Mouse (Mus musculus): Measurements from ENCODE around the gene Cfi. TPM values are rescaled to one million over a fixed set of nuclear protein-coding genes. Genes with fewer than 3 reads are reported as not detected.

Cfi gene
- total and polyA plus RNA-seq, 2 experiments from 2014 or later: 0.27 to 1.0 TPM

- Histone ChIP-seq H3K27me3 (ENCODE audit: control insufficient read depth, insufficient read depth, low read length) (no peaks in the 10 kb centered on the region), H3K9me3 (replicated peaks; ENCODE audit: control insufficient read depth, low read length) (no peaks in the 10 kb centered on the region), H3K9ac (replicated peaks; ENCODE audit: low read depth, low read length) (no peak overlapping the region), H3K36me3 (replicated peaks; ENCODE audit: control insufficient read depth, insufficient read depth, low read length) (no peaks in the 10 kb centered on the region), H3K27ac (ENCODE audit: low read depth) (no peak overlapping the region), H3K4me2 (ENCODE audit: low read depth, low read length) (no peak overlapping the region), H3K4me3 (ENCODE audit: low read depth, low read length) (no peak overlapping the region), H3K4me1 (ENCODE audit: control insufficient read depth, insufficient read depth) (no peaks in the 10 kb centered on the region)
- 65% methylated on average over 6 of the region's 6 CpGs for WGBS
- TF ChIP-seq CTCF (IDR thresholded peaks at IDR 0.05; ENCODE audit: low read depth): no peak
- DNase-seq (ENCODE audit: low spot score) (no peak), ATAC-seq (ENCODE audit: insufficient read depth, low read depth) (no peak)
Observed at GRCm38 (mm10) chr3:129836965-129837364, 1.3 kb downstream of the Cfi start.

- no peak for DNase-seq (ENCODE audit: low spot score)
- Histone ChIP-seq H3K4me2 (ENCODE audit: low read depth, low read length) (no peak overlapping the region), H3K36me3 (replicated peaks; ENCODE audit: control insufficient read depth, insufficient read depth, low read length) (no peaks in the 10 kb centered on the region), H3K27ac (ENCODE audit: low read depth) (no peak overlapping the region), H3K9ac (replicated peaks; ENCODE audit: low read depth, low read length) (no peak overlapping the region), H3K9me3 (replicated peaks; ENCODE audit: control insufficient read depth, low read length) (no peaks in the 10 kb centered on the region), H3K4me1 (ENCODE audit: control insufficient read depth, insufficient read depth) (no peaks in the 10 kb centered on the region), H3K4me3 (ENCODE audit: low read depth, low read length) (no peak overlapping the region), H3K27me3 (ENCODE audit: control insufficient read depth, insufficient read depth, low read length) (no peaks in the 10 kb centered on the region)
- no peak for TF ChIP-seq CTCF (IDR thresholded peaks at IDR 0.05; ENCODE audit: low read depth)
- ATAC-seq (ENCODE audit: insufficient read depth, low read depth): no peak
- 54% methylated on average over 7 of the region's 7 CpGs for WGBS
Observed at GRCm38 (mm10) chr3:129838017-129838416, 2.3 kb downstream of the Cfi start.

GRCm38 (mm10) chr3:129845868-129846267 is 10.2 kb downstream of the Cfi start:
- Histone ChIP-seq H3K27me3 (ENCODE audit: control insufficient read depth, insufficient read depth, low read length) (no peaks in the 10 kb centered on the region), H3K4me1 (ENCODE audit: control insufficient read depth, insufficient read depth) (no peaks in the 10 kb centered on the region), H3K4me2 (ENCODE audit: low read depth, low read length) (no peak overlapping the region), H3K4me3 (ENCODE audit: low read depth, low read length) (no peak overlapping the region), H3K9me3 (replicated peaks; ENCODE audit: control insufficient read depth, low read length) (no peaks in the 10 kb centered on the region), H3K36me3 (replicated peaks; ENCODE audit: control insufficient read depth, insufficient read depth, low read length) (no peaks in the 10 kb centered on the region), H3K27ac (ENCODE audit: low read depth) (no peak overlapping the region), H3K9ac (replicated peaks; ENCODE audit: low read depth, low read length) (no peak overlapping the region)
- TF ChIP-seq CTCF (IDR thresholded peaks at IDR 0.05; ENCODE audit: low read depth) (no peak), EP300 (IDR thresholded peaks at IDR 0.05; ENCODE audit: low read depth) (no peak)
- DNase-seq (ENCODE audit: low spot score) (no peak), ATAC-seq (ENCODE audit: insufficient read depth, low read depth) (no peak)
- 77% methylated on average over 2 of the region's 2 CpGs for WGBS

- no peaks in the 10 kb centered on the region for H3K9me3 ChIP-seq (replicated peaks; ENCODE audit: control insufficient read depth, low read length)
- H3K27me3 ChIP-seq (ENCODE audit: control insufficient read depth, insufficient read depth, low read length): no peaks in the 10 kb centered on the region
- DNase-seq (ENCODE audit: low spot score) (no peak), ATAC-seq (ENCODE audit: insufficient read depth, low read depth) (no peak)
- H3K4me2 ChIP-seq (ENCODE audit: low read depth, low read length): no peak overlapping the region
- H3K9ac ChIP-seq (replicated peaks; ENCODE audit: low read depth, low read length): no peak overlapping the region
- 79% methylated on average over 7 of the region's 7 CpGs for WGBS
- TF ChIP-seq EP300 (IDR thresholded peaks at IDR 0.05; ENCODE audit: low read depth) (no peak), CTCF (IDR thresholded peaks at IDR 0.05; ENCODE audit: low read depth) (no peak)
- no peaks in the 10 kb centered on the region for H3K36me3 ChIP-seq (replicated peaks; ENCODE audit: control insufficient read depth, insufficient read depth, low read length)
- H3K27ac ChIP-seq (ENCODE audit: low read depth): no peak overlapping the region
- no peak overlapping the region for H3K4me3 ChIP-seq (ENCODE audit: low read depth, low read length)
- H3K4me1 ChIP-seq (ENCODE audit: control insufficient read depth, insufficient read depth): no peaks in the 10 kb centered on the region
Observed at GRCm38 (mm10) chr3:129846846-129847245, 11.2 kb downstream of the Cfi start.

GRCm38 (mm10) chr3:129862592-129862991 is 26.9 kb downstream of the Cfi start:
- no peaks in the 10 kb centered on the region for H3K36me3 ChIP-seq (replicated peaks; ENCODE audit: control insufficient read depth, insufficient read depth, low read length)
- DNase-seq (ENCODE audit: low spot score) (no peak), ATAC-seq (ENCODE audit: insufficient read depth, low read depth) (no peak)
- 55% methylated on average over 2 of the region's 2 CpGs for WGBS
- H3K27ac ChIP-seq (ENCODE audit: low read depth): no peak overlapping the region
- no peaks in the 10 kb centered on the region for H3K4me1 ChIP-seq (ENCODE audit: control insufficient read depth, insufficient read depth)
- TF ChIP-seq CTCF (IDR thresholded peaks at IDR 0.05; ENCODE audit: low read depth): no peak
- TF ChIP-seq EP300 (IDR thresholded peaks at IDR 0.05; ENCODE audit: low read depth): no peak
- H3K27me3 ChIP-seq (ENCODE audit: control insufficient read depth, insufficient read depth, low read length): no peaks in the 10 kb centered on the region
- H3K4me3 ChIP-seq (ENCODE audit: low read depth, low read length): no peak overlapping the region
- no peak overlapping the region for H3K4me2 ChIP-seq (ENCODE audit: low read depth, low read length)
- peaks cover 12% of the 10 kb centered on the region for H3K9me3 ChIP-seq (replicated peaks; ENCODE audit: control insufficient read depth, low read length)
- H3K9ac ChIP-seq (replicated peaks; ENCODE audit: low read depth, low read length): no peak overlapping the region

- Histone ChIP-seq H3K36me3 (replicated peaks; ENCODE audit: control insufficient read depth, insufficient read depth, low read length) (no peaks in the 10 kb centered on the region), H3K9me3 (replicated peaks; ENCODE audit: control insufficient read depth, low read length) (peaks cover 8% of the 10 kb centered on the region), H3K27ac (ENCODE audit: low read depth) (no peak overlapping the region), H3K27me3 (ENCODE audit: control insufficient read depth, insufficient read depth, low read length) (no peaks in the 10 kb centered on the region), H3K4me1 (ENCODE audit: control insufficient read depth, insufficient read depth) (no peaks in the 10 kb centered on the region), H3K4me3 (ENCODE audit: low read depth, low read length) (no peak overlapping the region), H3K4me2 (ENCODE audit: low read depth, low read length) (no peak overlapping the region), H3K9ac (replicated peaks; ENCODE audit: low read depth, low read length) (no peak overlapping the region)
- 41% methylated on average over 14 of the region's 14 CpGs for WGBS
- ATAC-seq (ENCODE audit: insufficient read depth, low read depth) (no peak), DNase-seq (ENCODE audit: low spot score) (peak; percentile 21)
- TF ChIP-seq CTCF (IDR thresholded peaks at IDR 0.05; ENCODE audit: low read depth): peak; percentile 62
- TF ChIP-seq EP300 (IDR thresholded peaks at IDR 0.05; ENCODE audit: low read depth): no peak
Observed at GRCm38 (mm10) chr3:129863698-129864097, 28.0 kb downstream of the Cfi start.

All from heart, postnatal 0 days (tissue).